Mouse (Mus musculus) embryonic facial prominence, embryonic 11.5 days (tissue): ENCODE results near the gene Rps15a. TPM values are rescaled to one million over a fixed set of nuclear protein-coding genes. Genes with fewer than 3 reads are reported as not detected.

Experiments
- ATAC-seq: fragments of 200-750 bp; cut with Nextera tagmentation; replicated peaks from 2 replicates; pipeline ENCODE4 v1.8.0; 2017; ENCODE audit warnings: low read depth; ENCODE audit not compliant: insufficient number of reproducible peaks, low FRiP score, low TSS enrichment
- DNase-seq: peaks from one replicate; pipeline ENCODE4 v3.0.0-alpha.2; 2015; ENCODE audit warnings: low spot score
- H3K27ac ChIP-seq: fragments of 300-500 bp; sonication (generic); replicated peaks from 2 replicates; pipeline ENCODE4 v1.5.1; 2014; ENCODE audit warnings: mild to moderate bottlenecking, low read depth, low read length, control low read depth
- H3K27me3 ChIP-seq: fragments of 300-500 bp; sonication (generic); 2 replicates; pipeline ENCODE4 v1.6.1; 2014; ENCODE audit warnings: mild to moderate bottlenecking, low read length, moderate library complexity, mixed read lengths; ENCODE audit not compliant: control insufficient read depth, insufficient read depth
- H3K36me3 ChIP-seq: fragments of 300-500 bp; sonication (generic); replicated peaks from 2 replicates; pipeline ENCODE4 v1.6.1; 2014; ENCODE audit warnings: low read depth, mild to moderate bottlenecking, low read length, moderate library complexity, mixed read lengths; ENCODE audit not compliant: control insufficient read depth, insufficient read depth
- H3K4me1 ChIP-seq: fragments of 300-500 bp; sonication (generic); 2 replicates; pipeline ENCODE4 v1.6.1; 2014; ENCODE audit warnings: low read length, mixed read lengths; ENCODE audit not compliant: control insufficient read depth, insufficient read depth
- H3K4me2 ChIP-seq: fragments of 300-500 bp; sonication (generic); 2 replicates; pipeline ENCODE4 v1.6.1; 2014; ENCODE audit warnings: low read depth, mild to moderate bottlenecking, control low read depth, low read length, moderate library complexity
- H3K4me3 ChIP-seq: fragments of 300-500 bp; sonication (generic); 2 replicates; pipeline ENCODE4 v1.5.1; 2014; ENCODE audit warnings: low read depth, low read length, control low read depth
- H3K9ac ChIP-seq: fragments of 300-500 bp; sonication (generic); replicated peaks from 2 replicates; pipeline ENCODE4 v1.6.1; 2014; ENCODE audit warnings: mild to moderate bottlenecking, control low read depth, low read length
- H3K9me3 ChIP-seq: fragments of 300-500 bp; sonication (generic); replicated peaks from 2 replicates; pipeline ENCODE4 v1.6.1; 2016; ENCODE audit warnings: mild to moderate bottlenecking, low read length, inconsistent platforms, mixed read lengths; ENCODE audit not compliant: control insufficient read depth
- WGBS: fragments of 180-500 bp; shearing (Covaris S2); extraction: QIAGEN DNeasy Blood & Tissue Kit; methylation state at CpG from one replicate; pipeline ENCODE4 v1.1.7; 2014; 5-methylcytosine and 5-hydroxymethylcytosine counted together
- polyA plus RNA-seq: library from polyadenylated mRNA; unstranded; fragments of >200 nt; fragmentation: Nextera tagmentation; extraction: Ambion mirVana; gene quantifications from 2 replicates; pipeline ENCODE4 v1.2.1, GENCODE M21; 2014

The Rps15a gene
- polyA plus RNA-seq, 1 experiment from 2014 or later: 753 TPM

DNA sequence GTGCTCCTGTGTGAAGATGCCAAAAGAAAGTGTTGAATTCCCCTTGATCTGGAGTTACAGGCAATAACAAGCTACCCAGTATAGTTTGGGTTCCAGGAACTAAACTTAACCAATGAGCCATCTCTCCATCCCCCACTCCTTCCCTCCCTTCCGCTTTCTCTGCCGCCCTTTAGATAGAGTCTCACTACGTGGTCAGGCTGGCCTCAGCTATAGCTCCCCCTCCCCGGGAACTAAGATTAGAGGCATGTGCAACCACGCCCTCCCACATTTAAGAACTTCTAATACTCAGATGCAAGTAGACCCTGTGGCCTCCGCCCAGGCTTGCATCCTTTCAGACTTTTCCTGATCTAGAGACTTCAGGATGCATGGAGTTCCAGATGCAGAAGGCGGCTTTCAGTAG is 18.4 kb downstream of the Rps15a start:
- Histone ChIP-seq H3K4me2 (no peak overlapping the region), H3K9ac (no peak overlapping the region), H3K9me3 (no peaks in the 10 kb centered on the region), H3K4me3 (no peak overlapping the region), H3K4me1 (no peaks in the 10 kb centered on the region), H3K27ac (no peak overlapping the region), H3K27me3 (no peaks in the 10 kb centered on the region), H3K36me3 (no peaks in the 10 kb centered on the region)
- WGBS: 72% methylated on average over 7 of the region's 7 CpGs
- DNase-seq (no peak), ATAC-seq (no peak)

DNA sequence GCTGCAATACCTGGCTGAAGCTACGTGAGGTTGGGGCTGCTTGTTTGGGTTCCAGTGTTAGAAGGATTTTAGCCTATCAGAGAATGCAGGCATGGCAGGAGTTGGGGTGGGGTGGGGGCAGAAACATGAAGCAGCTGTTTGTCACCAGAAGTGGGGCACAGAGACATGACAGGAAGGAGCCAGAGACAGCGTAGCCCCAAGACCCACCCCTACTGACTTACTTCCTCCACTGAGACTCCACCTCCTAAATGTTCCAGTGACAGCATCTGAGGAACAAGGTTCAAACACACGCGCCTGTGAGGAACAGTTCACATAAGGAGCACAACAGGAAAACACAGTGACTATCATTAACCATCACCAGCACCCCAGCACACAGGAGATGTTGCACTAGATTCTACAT is 36.0 kb downstream of the Rps15a start:
- Histone ChIP-seq H3K4me3 (no peak overlapping the region), H3K4me1 (no peaks in the 10 kb centered on the region), H3K27ac (no peak overlapping the region), H3K36me3 (no peaks in the 10 kb centered on the region), H3K9ac (no peak overlapping the region), H3K4me2 (no peak overlapping the region), H3K9me3 (no peaks in the 10 kb centered on the region), H3K27me3 (no peaks in the 10 kb centered on the region)
- WGBS: 80% methylated on average over 4 of the region's 4 CpGs
- DNase-seq: no peak
- no peak for ATAC-seq

DNA sequence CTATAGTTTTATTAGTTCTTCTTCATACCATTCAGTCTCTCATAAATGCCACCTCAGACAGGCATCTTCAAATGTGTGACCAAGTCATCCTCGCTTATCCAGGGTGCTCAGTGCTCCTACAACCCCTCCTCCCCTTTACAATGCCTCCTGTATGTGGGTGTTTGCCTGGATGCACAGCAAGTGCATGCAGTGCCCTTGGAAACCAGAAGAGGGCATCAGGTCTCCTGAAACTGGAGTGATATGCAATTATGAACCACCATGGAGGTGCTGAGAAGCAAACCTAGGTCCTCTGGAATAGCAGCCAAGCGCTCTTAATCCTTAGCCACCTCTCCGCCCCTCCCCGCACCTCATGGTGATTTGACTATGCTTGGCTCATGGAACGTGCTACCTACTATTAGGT is 36.9 kb downstream of the Rps15a start:
- Histone ChIP-seq H3K4me3 (no peak overlapping the region), H3K36me3 (no peaks in the 10 kb centered on the region), H3K4me1 (no peaks in the 10 kb centered on the region), H3K9me3 (no peaks in the 10 kb centered on the region), H3K4me2 (no peak overlapping the region), H3K9ac (no peak overlapping the region), H3K27me3 (no peaks in the 10 kb centered on the region), H3K27ac (no peak overlapping the region)
- ATAC-seq (no peak), DNase-seq (no peak)
- 88% methylated on average over 5 of the region's 5 CpGs for WGBS

DNA sequence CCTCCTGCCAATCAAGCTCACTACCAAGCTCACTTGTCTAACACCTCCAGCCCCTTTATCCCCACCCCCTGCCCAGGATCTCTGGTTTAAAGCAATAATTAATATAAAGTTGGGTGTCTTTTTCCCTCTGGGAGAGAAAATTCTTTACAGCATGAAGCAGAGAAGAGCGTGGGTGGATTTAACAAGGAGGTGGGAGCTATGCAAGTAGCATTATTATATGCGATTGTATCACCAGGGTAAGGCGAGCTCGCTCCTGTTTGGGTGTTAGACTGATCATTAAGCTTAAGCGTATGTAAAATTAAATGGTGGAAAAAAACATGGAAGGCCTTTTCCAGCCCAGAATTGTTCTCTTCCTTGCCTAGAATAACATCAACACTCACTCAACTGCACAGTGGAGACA is 48.7 kb downstream of the Rps15a start:
- ATAC-seq: no peak
- DNase-seq: no peak
- H3K36me3 ChIP-seq: no peaks in the 10 kb centered on the region
- H3K9me3 ChIP-seq: no peaks in the 10 kb centered on the region
- no peaks in the 10 kb centered on the region for H3K27me3 ChIP-seq
- H3K27ac ChIP-seq: no peak overlapping the region
- no peak overlapping the region for H3K4me2 ChIP-seq
- no peaks in the 10 kb centered on the region for H3K4me1 ChIP-seq
- WGBS: 91% methylated on average over 5 of the region's 5 CpGs
- H3K4me3 ChIP-seq: no peak overlapping the region
- H3K9ac ChIP-seq: no peak overlapping the region

GRCm38 (mm10) chr7:118056300-118056699 is 59.7 kb downstream of the Rps15a start:
- no peak overlapping the region for H3K4me3 ChIP-seq
- WGBS: 76% methylated on average over 6 of the region's 6 CpGs
- no peaks in the 10 kb centered on the region for H3K27me3 ChIP-seq
- no peak for DNase-seq
- no peaks in the 10 kb centered on the region; the same call in 1 of the 2 replicates for H3K9me3 ChIP-seq
- no peak overlapping the region for H3K27ac ChIP-seq
- H3K9ac ChIP-seq: no peak overlapping the region
- no peaks in the 10 kb centered on the region for H3K36me3 ChIP-seq
- no peaks in the 10 kb centered on the region for H3K4me1 ChIP-seq
- ATAC-seq: no peak
- H3K4me2 ChIP-seq: no peak overlapping the region

Other genes with a start within 250 kb of the Rps15a start
- gene Arl6ip1, start 13.5 kb upstream of the Rps15a start, polyA plus RNA-seq: 450 and 483 TPM in 2 replicates
- 17.6 and 18.7 TPM in 2 replicates for gene Smg1, start 127.5 kb upstream of the Rps15a start, polyA plus RNA-seq